Mouse (Mus musculus) monocyte, adult 5-6 weeks (primary cell): Measurements from ENCODE around the gene Pepd. TPM values are rescaled to one million over a fixed set of nuclear protein-coding genes. Genes with fewer than 3 reads are reported as not detected.
A peak's percentile ranks its signal among the peaks of the same experiment; 100 is the strongest.

ENCODE experiments used
- ATAC-seq: fragments of 153-309, 156-312 bp; replicated peaks from 2 replicates; pipeline ENCODE4 v1.8.0; 2017; ENCODE audit warnings: mild to moderate bottlenecking; ENCODE audit not compliant: low TSS enrichment, insufficient number of reproducible peaks, severe bottlenecking, poor library complexity, low FRiP score
- total RNA-seq: library from RNA; stranded (forward); fragments of 200-1000, 200-491, 200-594 nt; gene quantifications from 3 replicates; pipeline ENCODE4 v1.2.3, GENCODE M21; 2017

Pepd gene
- total RNA-seq, 1 experiment from 2014 or later, result 41.3 TPM

- ATAC-seq, result 0 out of 2 replicates have a peak, but pooled peaks have one; percentile 24
Measured at GRCm38 (mm10) chr7:35066640-35067212, 154.5 kb downstream of the Pepd start.

- no peak for ATAC-seq
Measured at GRCm38 (mm10) chr7:35076645-35077044, 164.5 kb downstream of the Pepd start.

GRCm38 (mm10) chr7:35080843-35081338 is 168.7 kb downstream of the Pepd start:
- no peak for ATAC-seq

- ATAC-seq, result no peak
Measured at GRCm38 (mm10) chr7:35081406-35082104, 169.4 kb downstream of the Pepd start.

GRCm38 (mm10) chr7:35084565-35085360 is 172.6 kb downstream of the Pepd start:
- no peak for ATAC-seq

DNA sequence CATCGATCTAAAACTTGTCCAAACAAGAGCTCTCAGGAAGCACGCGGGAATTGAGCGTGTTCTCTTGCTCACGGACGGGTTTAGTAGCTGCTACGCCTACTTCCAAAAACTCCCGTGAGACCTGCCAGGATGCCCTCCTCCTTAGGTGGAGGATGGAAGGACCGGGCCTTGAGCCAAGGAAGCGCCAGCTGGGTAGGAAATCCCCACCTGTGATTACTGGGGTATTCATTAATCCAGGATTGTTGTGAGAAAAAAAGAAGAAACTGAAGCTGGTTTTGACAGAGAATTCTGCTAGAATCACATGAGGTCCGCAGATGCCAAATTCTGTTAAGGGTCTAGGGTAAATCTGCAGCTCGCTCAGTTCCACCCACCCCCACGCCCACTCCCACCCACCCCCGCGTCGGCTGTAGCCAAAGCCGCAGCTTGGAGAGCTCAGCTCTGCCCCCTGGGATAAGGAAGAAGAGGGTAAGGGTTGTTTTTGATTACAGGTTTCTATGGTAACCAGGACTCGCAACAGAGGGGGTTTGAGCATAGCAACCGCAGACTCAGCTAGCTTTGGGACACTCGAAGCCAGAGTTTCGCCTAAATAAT is 174.2 kb downstream of the Pepd start:
- no peak for ATAC-seq

DNA sequence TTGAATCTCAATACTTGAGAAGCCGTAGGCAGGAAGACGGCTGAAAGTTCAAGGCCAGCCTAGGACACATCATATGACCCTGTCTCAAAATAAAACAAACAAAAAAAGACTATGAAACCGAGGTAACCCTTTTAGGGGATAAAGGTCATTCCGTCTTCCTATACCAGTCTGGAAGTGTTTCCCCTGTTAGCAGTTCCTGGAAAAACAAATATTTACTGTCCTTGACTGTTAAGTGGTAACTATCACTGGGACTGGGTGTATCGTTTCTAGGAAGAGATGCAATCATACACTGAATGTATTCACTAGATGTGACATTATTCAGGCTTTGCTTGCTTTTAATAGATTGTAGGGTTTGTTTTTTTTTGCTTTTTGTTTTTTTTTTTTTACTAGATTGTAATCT is 178.4 kb downstream of the Pepd start:
- no peak for ATAC-seq

Other genes starting within 250 kb of the Pepd start
- gene Chst8, start 99.7 kb upstream of the Pepd start, total RNA-seq, result not detected in 3 replicates
- 50.2 to 83.4 TPM (median 69.0 TPM) in 3 replicates for gene Cebpg, start 144.2 kb downstream of the Pepd start, total RNA-seq
- gene Cebpa, start 206.9 kb downstream of the Pepd start, total RNA-seq, result 9.3 to 16.4 TPM (median 10.3 TPM) in 3 replicates